Mouse (Mus musculus) hindbrain, embryonic 11.5 days (tissue): Measurements from ENCODE around the gene I0C0044D17Rik. TPM values are rescaled to one million over a fixed set of nuclear protein-coding genes. Genes with fewer than 3 reads are reported as not detected.

ENCODE experiments used
- ATAC-seq: fragments of 200-750 bp; cut with Nextera tagmentation; 2 replicates; pipeline ENCODE4 v1.8.0; 2017; ENCODE audit warnings: mild to moderate bottlenecking, moderate TSS enrichment, moderate library complexity; ENCODE audit not compliant: low FRiP score
- DNase-seq: peaks from one replicate; pipeline ENCODE4 v3.0.0-alpha.2; 2015; ENCODE audit warnings: low spot score
- H3K27ac ChIP-seq: fragments of 300-500 bp; sonication (generic); 2 replicates; pipeline ENCODE4 v1.5.1; 2014; ENCODE audit warnings: mild to moderate bottlenecking, low read depth, low read length
- H3K27me3 ChIP-seq: fragments of 300-500 bp; sonication (generic); 2 replicates; pipeline ENCODE4 v1.6.1; 2014; ENCODE audit warnings: mild to moderate bottlenecking, low read length, moderate library complexity, mixed read lengths; ENCODE audit not compliant: control insufficient read depth, insufficient read depth
- H3K36me3 ChIP-seq: fragments of 300-500 bp; sonication (generic); 2 replicates; pipeline ENCODE4 v1.6.1; 2014; ENCODE audit warnings: mild to moderate bottlenecking, low read length, moderate library complexity, mixed read lengths; ENCODE audit not compliant: control insufficient read depth, insufficient read depth
- H3K4me1 ChIP-seq: fragments of 300-500 bp; sonication (generic); replicated peaks from 2 replicates; pipeline ENCODE4 v1.6.1; 2014; ENCODE audit warnings: low read length, mixed read lengths; ENCODE audit not compliant: control insufficient read depth, insufficient read depth
- H3K4me2 ChIP-seq: fragments of 300-500 bp; sonication (generic); replicated peaks from 2 replicates; pipeline ENCODE4 v1.6.1; 2014; ENCODE audit warnings: mild to moderate bottlenecking, low read depth, low read length
- H3K4me3 ChIP-seq: fragments of 300-500 bp; sonication (generic); 2 replicates; pipeline ENCODE4 v1.5.1; 2014; ENCODE audit warnings: low read depth, low read length
- H3K9ac ChIP-seq: fragments of 300-500 bp; sonication (generic); 2 replicates; pipeline ENCODE4 v1.6.1; 2014; ENCODE audit warnings: low read depth, low read length
- H3K9me3 ChIP-seq: fragments of 300-500 bp; sonication (generic); 2 replicates; pipeline ENCODE4 v1.6.1; 2016; ENCODE audit warnings: low read length; ENCODE audit not compliant: control insufficient read depth
- WGBS: fragments of 180-500 bp; shearing (Covaris S2); extraction: QIAGEN DNeasy Blood & Tissue Kit; methylation state at CpG from one replicate; pipeline ENCODE4 v1.1.7; 2014; 5-methylcytosine and 5-hydroxymethylcytosine counted together
- polyA plus RNA-seq: library from polyadenylated mRNA; unstranded; fragments of >200 nt; fragmentation: Nextera tagmentation; extraction: Ambion mirVana; gene quantifications from 2 replicates; pipeline ENCODE4 v1.2.1, GENCODE M21; 2014

The I0C0044D17Rik gene
- polyA plus RNA-seq, 1 experiment from 2014 or later = not detected

DNA sequence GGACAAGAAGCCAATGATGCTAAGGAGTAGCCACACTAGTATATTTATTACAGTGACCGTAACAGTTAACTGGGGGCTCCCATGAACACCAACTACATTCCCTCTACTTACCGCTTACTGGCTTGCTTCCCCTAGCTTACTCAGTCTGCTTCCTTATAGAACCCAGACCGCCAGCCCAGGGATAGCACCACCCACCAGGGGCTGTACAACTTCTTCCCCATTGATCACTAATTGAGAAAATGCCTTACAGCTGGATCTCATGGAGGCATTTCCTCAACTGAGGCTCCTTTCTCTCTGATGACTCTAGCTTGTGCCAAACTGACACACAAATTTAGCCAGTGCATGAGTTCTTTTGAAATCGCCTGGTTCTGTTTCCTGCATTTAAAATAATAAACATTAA, 15.3 kb upstream of the I0C0044D17Rik start:
- no peak for DNase-seq
- 83% methylated on average over 4 of the region's 4 CpGs for WGBS
- no peaks in the 10 kb centered on the region for H3K4me1 ChIP-seq
- no peak overlapping the region for H3K4me2 ChIP-seq
- no peaks in the 10 kb centered on the region for H3K27me3 ChIP-seq
- H3K4me3 ChIP-seq = no peak overlapping the region
- no peak overlapping the region for H3K27ac ChIP-seq
- H3K9me3 ChIP-seq = no peaks in the 10 kb centered on the region
- H3K36me3 ChIP-seq = no peaks in the 10 kb centered on the region
- no peak for ATAC-seq
- H3K9ac ChIP-seq = no peak overlapping the region

- Histone ChIP-seq H3K9ac (no peak overlapping the region), H3K4me1 (no peaks in the 10 kb centered on the region), H3K4me2 (no peak overlapping the region), H3K4me3 (no peak overlapping the region), H3K27me3 (no peaks in the 10 kb centered on the region), H3K36me3 (no peaks in the 10 kb centered on the region), H3K9me3 (no peaks in the 10 kb centered on the region), H3K27ac (no peak overlapping the region)
- DNase-seq = no peak
- WGBS = 93% methylated on average over 16 of the region's 16 CpGs
- no peak for ATAC-seq
Observed at GRCm38 (mm10) chr4:98837715-98838505, 14.3 kb upstream of the I0C0044D17Rik start.

- no peaks in the 10 kb centered on the region for H3K36me3 ChIP-seq
- H3K4me2 ChIP-seq = no peak overlapping the region
- WGBS = 52% methylated on average over 5 of the region's 5 CpGs
- no peaks in the 10 kb centered on the region for H3K4me1 ChIP-seq
- no peak for ATAC-seq
- no peaks in the 10 kb centered on the region for H3K27me3 ChIP-seq
- H3K9me3 ChIP-seq = no peaks in the 10 kb centered on the region
- H3K4me3 ChIP-seq = no peak overlapping the region
- H3K27ac ChIP-seq = no peak overlapping the region
- H3K9ac ChIP-seq = no peak overlapping the region
- DNase-seq = no peak
Observed at GRCm38 (mm10) chr4:98836519-98836918, 12.9 kb upstream of the I0C0044D17Rik start.

- no peak overlapping the region for H3K4me2 ChIP-seq
- H3K9me3 ChIP-seq = no peaks in the 10 kb centered on the region
- no peak overlapping the region for H3K4me3 ChIP-seq
- H3K9ac ChIP-seq = no peak overlapping the region
- no peak overlapping the region for H3K27ac ChIP-seq
- 60% methylated on average over 4 of the region's 4 CpGs for WGBS
- no peaks in the 10 kb centered on the region for H3K27me3 ChIP-seq
- no peaks in the 10 kb centered on the region for H3K36me3 ChIP-seq
- no peaks in the 10 kb centered on the region for H3K4me1 ChIP-seq
- ATAC-seq = no peak
- DNase-seq = no peak
Observed at GRCm38 (mm10) chr4:98834782-98835181, 11.1 kb upstream of the I0C0044D17Rik start.

DNA sequence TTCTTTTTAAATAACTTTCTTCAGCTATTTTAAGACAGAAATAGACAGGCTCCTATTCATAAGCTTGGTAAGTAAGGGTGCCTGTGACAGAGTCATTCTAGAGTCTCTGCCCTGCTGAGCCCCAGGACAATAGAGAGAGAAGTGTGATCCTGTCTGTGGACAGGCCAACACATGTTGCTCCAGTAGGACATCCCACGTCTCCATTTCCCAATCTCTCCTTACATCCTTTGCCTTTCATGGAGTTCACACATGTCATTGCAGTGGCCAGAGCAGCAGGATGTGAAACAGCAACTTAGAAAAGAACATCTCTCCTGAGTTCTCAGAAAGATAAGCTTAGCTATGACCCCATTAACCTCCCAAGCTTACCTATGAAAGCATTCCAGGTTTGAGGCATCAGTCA, 8.1 kb upstream of the I0C0044D17Rik start:
- no peaks in the 10 kb centered on the region for H3K36me3 ChIP-seq
- 70% methylated on average over 1 of the region's 1 CpGs for WGBS
- H3K4me3 ChIP-seq = no peak overlapping the region
- no peaks in the 10 kb centered on the region for H3K9me3 ChIP-seq
- H3K27ac ChIP-seq = no peak overlapping the region
- H3K4me2 ChIP-seq = no peak overlapping the region
- DNase-seq (no peak), ATAC-seq (no peak)
- no peak overlapping the region for H3K9ac ChIP-seq
- H3K4me1 ChIP-seq = no peaks in the 10 kb centered on the region
- no peaks in the 10 kb centered on the region for H3K27me3 ChIP-seq

GRCm38 (mm10) chr4:98826701-98827100, 3.1 kb upstream of the I0C0044D17Rik start:
- Histone ChIP-seq H3K27ac (no peak overlapping the region), H3K4me1 (no peaks in the 10 kb centered on the region), H3K4me2 (no peak overlapping the region), H3K36me3 (no peaks in the 10 kb centered on the region), H3K9ac (no peak overlapping the region), H3K4me3 (no peak overlapping the region), H3K27me3 (no peaks in the 10 kb centered on the region), H3K9me3 (no peaks in the 10 kb centered on the region)
- no peak for DNase-seq
- 45% methylated on average over 3 of the region's 3 CpGs for WGBS
- no peak for ATAC-seq

DNA sequence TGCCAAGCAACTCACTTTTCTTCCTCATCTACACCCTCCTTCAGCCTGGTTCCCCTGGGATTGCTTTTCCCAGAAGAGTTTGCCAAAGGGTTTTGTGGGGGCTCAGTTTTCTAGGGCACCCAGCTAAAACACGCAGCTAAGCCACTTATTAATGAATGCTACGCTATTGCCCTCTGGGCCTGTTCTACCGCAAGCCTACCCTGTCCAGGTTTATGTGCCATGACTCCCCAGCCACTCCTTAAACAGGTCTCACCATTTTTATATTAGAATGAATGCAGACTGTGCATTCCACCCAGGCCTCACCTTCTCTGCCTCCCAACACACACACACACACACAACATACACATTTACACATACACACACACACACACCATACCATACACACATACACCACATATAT, 593 bp downstream of the I0C0044D17Rik start:
- no peaks in the 10 kb centered on the region for H3K36me3 ChIP-seq
- no peaks in the 10 kb centered on the region for H3K4me1 ChIP-seq
- no peak overlapping the region for H3K9ac ChIP-seq
- WGBS = 82% methylated on average over 3 of the region's 3 CpGs
- no peak overlapping the region for H3K4me2 ChIP-seq
- no peak for DNase-seq
- no peak for ATAC-seq
- H3K9me3 ChIP-seq = no peaks in the 10 kb centered on the region
- H3K27me3 ChIP-seq = peaks cover 7% of the 10 kb centered on the region; the same call in 1 of the 2 replicates
- no peak overlapping the region for H3K27ac ChIP-seq
- H3K4me3 ChIP-seq = no peak overlapping the region

DNA sequence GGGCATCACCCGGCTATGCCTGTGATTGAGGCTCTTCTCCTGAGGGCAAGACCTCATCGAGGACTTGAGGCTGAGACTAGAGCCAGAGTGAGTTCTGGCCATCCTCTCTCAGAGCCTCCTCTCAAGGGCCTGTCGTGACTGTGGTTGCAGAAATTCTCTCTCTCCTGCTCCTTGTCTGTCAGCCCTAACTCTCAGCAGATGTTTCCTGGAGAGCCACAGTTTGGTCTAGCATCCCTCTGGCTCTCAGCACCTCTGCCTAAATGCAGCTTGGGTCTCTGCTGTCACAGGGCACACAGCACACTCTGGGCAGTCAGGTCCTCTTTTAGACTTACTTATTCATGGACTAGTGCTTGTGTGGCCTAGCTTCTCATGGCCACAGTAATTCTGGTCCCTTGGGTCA, 1.2 kb downstream of the I0C0044D17Rik start:
- 74% methylated on average over 3 of the region's 3 CpGs for WGBS
- DNase-seq = no peak
- H3K4me1 ChIP-seq = 0 out of 2 replicates have a peak, but pooled peaks cover 2% of the 10 kb centered on the region

GRCm38 (mm10) chr4:98819216-98819755, 4.4 kb downstream of the I0C0044D17Rik start:
- H3K27ac ChIP-seq = no peak overlapping the region
- H3K4me3 ChIP-seq = no peak overlapping the region
- H3K9me3 ChIP-seq = no peaks in the 10 kb centered on the region
- H3K4me2 ChIP-seq = no peak overlapping the region
- H3K9ac ChIP-seq = no peak overlapping the region
- no peaks in the 10 kb centered on the region for H3K36me3 ChIP-seq
- ATAC-seq (no peak), DNase-seq (no peak)
- H3K27me3 ChIP-seq = peaks cover 33% of the 10 kb centered on the region
- H3K4me1 ChIP-seq = 0 out of 2 replicates have a peak, but pooled peaks cover 2% of the 10 kb centered on the region
- 82% methylated on average over 10 of the region's 10 CpGs for WGBS

More for the DNA sequence above, 1.2 kb downstream of the I0C0044D17Rik start:
- Histone ChIP-seq H3K9me3 (no peaks in the 10 kb centered on the region), H3K4me3 (no peak overlapping the region), H3K36me3 (no peaks in the 10 kb centered on the region), H3K9ac (no peak overlapping the region), H3K4me2 (no peak overlapping the region), H3K27me3 (peaks cover 12% of the 10 kb centered on the region), H3K27ac (no peak overlapping the region)
- ATAC-seq = no peak
